Mouse (Mus musculus) olfactory bulb, adult 2 months (tissue): ENCODE measurements around the gene Plxnd1.

ENCODE experiments used
- CTCF ChIP-seq: fragments of 200-500 bp; IDR thresholded peaks from 2 replicates; pipeline ENCODE4 v1.5.1; 2012; ENCODE audit warnings: low read depth, mild to moderate bottlenecking, low read length, moderate library complexity; ENCODE audit not compliant: insufficient read depth
- POLR2A ChIP-seq: fragments of 200-500 bp; IDR thresholded peaks from 2 replicates; pipeline ENCODE4 v1.6.1; 2012; ENCODE audit warnings: mild to moderate bottlenecking, low read depth, low read length, moderate library complexity; ENCODE audit not compliant: insufficient read depth

GRCm38 (mm10) chr6:115924829-115925228 is 70.0 kb downstream of the Plxnd1 start:
- TF ChIP-seq POLR2A (no peak), CTCF (no peak)
